Mouse (Mus musculus): ENCODE measurements around the gene Rnls.

DNA sequence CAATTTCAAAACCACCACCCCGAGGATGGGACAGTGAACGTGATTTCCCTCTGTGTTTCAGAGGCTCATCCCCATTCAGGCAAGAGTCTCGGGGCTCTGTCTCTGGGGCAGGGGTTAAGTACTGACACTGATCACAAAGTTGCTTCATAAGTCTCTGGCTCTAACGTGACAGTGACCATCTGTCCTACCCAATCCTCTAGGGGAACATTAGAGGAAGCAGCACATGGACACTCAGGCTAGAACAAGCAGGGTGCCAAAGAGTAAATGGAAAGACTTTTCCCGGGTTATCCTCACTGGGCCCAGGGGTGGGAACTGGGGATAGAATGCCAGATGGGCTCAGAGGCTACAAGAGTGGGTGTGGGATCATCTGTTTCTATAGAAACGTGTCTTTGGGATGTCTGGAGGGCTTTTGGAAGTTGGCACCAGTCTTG, 282.1 kb downstream of the Rnls start:
- TF ChIP-seq POLR2A (IDR thresholded peaks at IDR 0.05; ENCODE audit: borderline replicate concordance, extremely low read depth, low read depth, low read length) (no peak), CTCF (IDR thresholded peaks at IDR 0.05; ENCODE audit: insufficient read depth, low read length) (no peak)

Data from lung, adult 2 months (tissue).